Mouse (Mus musculus) cerebellum, adult 2 months (tissue): ENCODE data around the gene Rasl12.

Source experiments
- CTCF ChIP-seq: fragments of 200-500 bp; IDR thresholded peaks from 2 replicates; pipeline ENCODE4 v1.5.1; 2011; ENCODE audit warnings: low read depth, mild to moderate bottlenecking, control low read depth, low read length, moderate library complexity, borderline replicate concordance; ENCODE audit not compliant: insufficient read depth
- POLR2A ChIP-seq: fragments of 200-500 bp; IDR thresholded peaks from 2 replicates; pipeline ENCODE4 v1.6.1; 2011; ENCODE audit warnings: low read length, control low read depth, borderline replicate concordance; ENCODE audit not compliant: insufficient read depth

DNA sequence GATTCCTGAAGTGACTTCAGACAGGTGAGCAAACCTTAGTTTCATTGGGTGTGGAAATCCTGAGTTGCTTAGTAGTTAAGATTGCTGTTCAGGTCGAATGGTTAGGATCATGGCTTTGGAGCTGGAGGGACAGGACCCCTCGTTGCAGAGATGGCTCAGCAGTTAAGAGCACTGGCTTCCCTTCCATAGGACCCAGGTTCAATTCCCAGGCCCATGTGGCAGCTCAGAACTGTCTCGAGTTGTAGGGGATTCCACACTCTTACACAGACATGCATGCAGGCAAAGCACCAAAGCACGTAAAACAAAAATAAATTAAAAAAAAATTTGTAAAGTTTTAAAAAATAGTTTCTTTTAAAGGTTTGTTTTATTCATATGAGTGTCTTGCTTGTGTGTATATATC lies 36.9 kb downstream of the Rasl12 start:
- TF ChIP-seq CTCF, result no peak
- TF ChIP-seq POLR2A, result no peak
